Mouse (Mus musculus) heart, postnatal 25 days (tissue): ENCODE data around the gene Gramd2. TPM values are rescaled to one million over a fixed set of nuclear protein-coding genes. Genes with fewer than 3 reads are reported as not detected.
A peak's percentile ranks its signal among the peaks of the same experiment; 100 is the strongest.

Source experiments
- DNase-seq: peaks from one replicate; pipeline ENCODE4 v3.0.0; 2022; ENCODE audit warnings: low spot score
- intact Hi-C: fragments of 180-260 bp; cut with DNase I; formaldehyde crosslinking; loops from one replicate; pipeline ENCODE4 v1.15.1; 2025
- total RNA-seq, 2 experiments: library from RNA; stranded (reverse); gene quantifications; 2 replicates each; pipeline ENCODE4 v1.2.3; 2021

Gramd2 gene
- total RNA-seq, 2 experiments from 2014 or later, result not detected

GRCm38 (mm10) chr9:59666813-59667212 is 13.1 kb upstream of the Gramd2 start:
- no peak for DNase-seq
- intact Hi-C loops, result no loop called here

GRCm38 (mm10) chr9:59667250-59667649 is 12.7 kb upstream of the Gramd2 start:
- DNase-seq, result no peak
- intact Hi-C loops, result no loop called here

- DNase-seq, result no peak
- intact Hi-C loops, result no loop called here
These were observed 12.0 kb upstream of the Gramd2 start for GRCm38 (mm10) chr9:59667904-59668303.

GRCm38 (mm10) chr9:59668473-59668872 is 11.5 kb upstream of the Gramd2 start:
- DNase-seq, result no peak
- intact Hi-C loops, result no loop called here

- intact Hi-C loops, result no loop called here
- no peak for DNase-seq
These were observed 10.8 kb upstream of the Gramd2 start for GRCm38 (mm10) chr9:59669172-59669571.

GRCm38 (mm10) chr9:59672195-59672894 is 7.6 kb upstream of the Gramd2 start:
- intact Hi-C loops, result no loop called here
- no peak for DNase-seq

- intact Hi-C loops, result no loop called here
These were observed 6.5 kb upstream of the Gramd2 start for GRCm38 (mm10) chr9:59673427-59673826.

GRCm38 (mm10) chr9:59675598-59675997 is 4.3 kb upstream of the Gramd2 start:
- no peak for DNase-seq
- intact Hi-C loops, result loop anchor here (5.0 kb wide), 2 partner anchors 33 to 108 kb away; no protein-coding TSS in a partner anchor

More at GRCm38 (mm10) chr9:59673427-59673826, 6.5 kb upstream of the Gramd2 start:
- no peak for DNase-seq

- intact Hi-C loops, result loop anchor here (2.0 to 5.0 kb wide), 4 partner anchors 22 to 111 kb away; partner anchors contain the start of genes Parp6 and Pkm
- no peak for DNase-seq
These were observed 1.6 kb upstream of the Gramd2 start for GRCm38 (mm10) chr9:59678313-59678712.

- intact Hi-C loops, result no loop called here
- no peak for DNase-seq
These were observed 561 bp downstream of the Gramd2 start for GRCm38 (mm10) chr9:59680534-59680875.

GRCm38 (mm10) chr9:59684020-59684419 is 4.1 kb downstream of the Gramd2 start:
- no peak for DNase-seq
- intact Hi-C loops, result no loop called here

- intact Hi-C loops, result no loop called here
These were observed 7.6 kb downstream of the Gramd2 start for GRCm38 (mm10) chr9:59687416-59688046.

GRCm38 (mm10) chr9:59691635-59692094 is 11.7 kb downstream of the Gramd2 start:
- DNase-seq, result peak; percentile 68
- intact Hi-C loops, result no loop called here

More at GRCm38 (mm10) chr9:59687416-59688046, 7.6 kb downstream of the Gramd2 start:
- DNase-seq, result no peak

GRCm38 (mm10) chr9:59692145-59692544 is 12.2 kb downstream of the Gramd2 start:
- intact Hi-C loops, result no loop called here
- DNase-seq, result no peak

- intact Hi-C loops, result no loop called here
- DNase-seq, result no peak
These were observed 14.9 kb downstream of the Gramd2 start for GRCm38 (mm10) chr9:59694571-59695450.

GRCm38 (mm10) chr9:59695451-59695813 is 15.5 kb downstream of the Gramd2 start:
- DNase-seq, result no peak
- intact Hi-C loops, result no loop called here

GRCm38 (mm10) chr9:59696381-59696780 is 16.4 kb downstream of the Gramd2 start:
- DNase-seq, result no peak
- intact Hi-C loops, result no loop called here

GRCm38 (mm10) chr9:59701094-59701493 is 21.1 kb downstream of the Gramd2 start:
- no peak for DNase-seq
- intact Hi-C loops, result no loop called here

GRCm38 (mm10) chr9:59703099-59703498 is 23.2 kb downstream of the Gramd2 start:
- DNase-seq, result no peak
- intact Hi-C loops, result no loop called here
